Mouse (Mus musculus) layer of hippocampus, adult 18-20 months (tissue): ENCODE measurements around the gene Cx3cr1. TPM values are rescaled to one million over a fixed set of nuclear protein-coding genes. Genes with fewer than 3 reads are reported as not detected.

ENCODE experiments used
- DNase-seq, 2 experiments: peaks; one replicate each; pipeline ENCODE4 v3.0.0; 2022; ENCODE audit warnings: low spot score in 2 of 2
- total RNA-seq, 2 experiments: library from RNA; stranded (reverse); gene quantifications; 2 replicates each; pipeline ENCODE4 v1.2.3; 2021

The Cx3cr1 gene
- total RNA-seq, 2 experiments from 2014 or later, result 26.5 to 31.6 TPM

- no peak for DNase-seq
Measured at GRCm38 (mm10) chr9:119945173-119945900, 124.3 kb downstream of the Cx3cr1 start.

GRCm38 (mm10) chr9:119943326-119943725, 126.4 kb downstream of the Cx3cr1 start:
- DNase-seq, result no peak

GRCm38 (mm10) chr9:119941861-119942260, 127.8 kb downstream of the Cx3cr1 start:
- no peak for DNase-seq

GRCm38 (mm10) chr9:119941407-119941806, 128.3 kb downstream of the Cx3cr1 start:
- no peak for DNase-seq

- DNase-seq, result no peak
Measured at GRCm38 (mm10) chr9:119939646-119940045, 130.0 kb downstream of the Cx3cr1 start.

- no peak for DNase-seq
Measured at GRCm38 (mm10) chr9:119938496-119938895, 131.2 kb downstream of the Cx3cr1 start.

- DNase-seq, result peak; percentile 86 to 94
Measured at GRCm38 (mm10) chr9:119937005-119937773, 132.5 kb downstream of the Cx3cr1 start, which contains the start of the genes Gorasp1 and Ttc21a. TSS of gene Gorasp1 (minus strand) at chr9:119937565. TSS of gene Ttc21a (plus strand) at chr9:119937606.

- no peak for DNase-seq
Measured at GRCm38 (mm10) chr9:119933675-119934074, 136.0 kb downstream of the Cx3cr1 start.

GRCm38 (mm10) chr9:119932358-119932757, 137.3 kb downstream of the Cx3cr1 start:
- DNase-seq, result no peak

GRCm38 (mm10) chr9:119926497-119926896, 143.2 kb downstream of the Cx3cr1 start:
- DNase-seq, result no peak

GRCm38 (mm10) chr9:119925729-119926128, 143.9 kb downstream of the Cx3cr1 start:
- no peak for DNase-seq

- no peak for DNase-seq
Measured at GRCm38 (mm10) chr9:119925120-119925657, 144.5 kb downstream of the Cx3cr1 start.

- DNase-seq, result no peak
Measured at GRCm38 (mm10) chr9:119923462-119923861, 146.2 kb downstream of the Cx3cr1 start.

- DNase-seq, result no peak
Measured at GRCm38 (mm10) chr9:119919858-119920257, 149.8 kb downstream of the Cx3cr1 start.

- no peak for DNase-seq
Measured at GRCm38 (mm10) chr9:119913087-119913838, 156.4 kb downstream of the Cx3cr1 start.

GRCm38 (mm10) chr9:119909931-119910330, 159.7 kb downstream of the Cx3cr1 start:
- peak in 1 of 2 experiments; percentile 35 for DNase-seq

GRCm38 (mm10) chr9:119908708-119909107, 161.0 kb downstream of the Cx3cr1 start:
- DNase-seq, result no peak

- no peak for DNase-seq
Measured at GRCm38 (mm10) chr9:119902410-119903151, 167.1 kb downstream of the Cx3cr1 start.

GRCm38 (mm10) chr9:119899446-119899845, 170.2 kb downstream of the Cx3cr1 start:
- no peak for DNase-seq

GRCm38 (mm10) chr9:119895040-119895721, 174.5 kb downstream of the Cx3cr1 start:
- no peak for DNase-seq
